Comparison of ENCODE assay signal across 6 mouse cellular contexts in the genomic region with DNA sequence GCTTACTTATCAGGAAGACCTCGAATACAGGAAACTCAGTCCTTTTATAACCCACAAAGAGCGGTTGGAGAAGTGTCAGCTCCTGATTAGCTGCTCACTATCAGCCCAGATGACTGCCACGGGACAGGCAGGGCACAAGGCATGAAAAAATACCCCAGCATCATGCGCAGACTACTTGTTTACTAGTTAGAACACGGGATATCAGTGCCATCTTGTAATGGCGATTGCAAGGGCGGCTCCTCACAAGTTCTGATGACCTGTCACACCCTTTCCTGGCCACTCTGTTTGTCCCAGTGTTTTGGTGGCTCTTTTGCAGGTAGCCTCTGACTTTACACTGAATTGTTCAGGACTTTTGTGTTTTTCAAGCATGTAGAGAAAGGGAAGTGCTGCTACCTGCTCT.
DNase-seq lines count a peak whose midpoint lies in the region; ATAC-seq and TF ChIP-seq lines count a peak whose summit lies in the region.
"Not testable (repeated sequence)": the region's sequence is repeated elsewhere in the genome, so short reads cannot be mapped to it uniquely, and the experiment has no call there.

No protein-coding gene starts in this region.

- H3K9me3 ChIP-seq in MEL (replicated peaks; ENCODE audit: insufficient read depth, low read length); liver, embryonic 12.5 days (replicated peaks); liver, embryonic 15.5 days (replicated peaks): not testable (repeated sequence)

- not testable (repeated sequence) for TF ChIP-seq RAD21 in MEL (IDR thresholded peaks at IDR 0.05; ENCODE audit: low read depth, low read length)

- peak; percentile 72 for DNase-seq in MEL (ENCODE audit: low read depth, low spot score)
- peak; percentile 34 for DNase-seq in c-Kit-positive CD71-positive TER-119-negative erythroid progenitor cells, embryonic 14.5 days (ENCODE audit: low read depth)
- DNase-seq in heart, adult 11 months = peak; percentile 89

- peaks cover 8 to 13% of the 10 kb centered on the region in 2 experiments; a peak in 3 of 4 replicates for H3K4me1 ChIP-seq in MEL (ENCODE audit: control insufficient read depth in 1 of 2, insufficient read depth in 2 of 2, low read length in 2 of 2)
- H3K4me1 ChIP-seq in liver, embryonic 12.5 days = peaks cover 26% of the 10 kb centered on the region
- not testable (repeated sequence) for H3K4me1 ChIP-seq in liver, embryonic 15.5 days (replicated peaks)

- peak; percentile 54 to 81; a peak in 3 of 4 replicates for TF ChIP-seq EP300 in MEL (IDR thresholded peaks at IDR 0.05; ENCODE audit: low read depth in 1 of 2, low read length in 2 of 2)

- peak overlapping the region; percentile 29 for H3K4me2 ChIP-seq in liver, embryonic 12.5 days
- peak overlapping the region; percentile 27; the same call in 1 of the 2 replicates for H3K4me2 ChIP-seq in liver, embryonic 15.5 days

- peak overlapping the region in 1 of 2 experiments; percentile 34; a peak in 2 of 4 replicates for H3K4me3 ChIP-seq in MEL (ENCODE audit: control insufficient read depth in 1 of 2, insufficient read depth in 1 of 2, low read depth in 2 of 2, low read length in 2 of 2)
- H3K4me3 ChIP-seq in liver, embryonic 12.5 days; liver, embryonic 15.5 days (replicated peaks): not testable (repeated sequence)

- not testable (repeated sequence) for TF ChIP-seq POLR2A in MEL (IDR thresholded peaks at IDR 0.05; ENCODE audit: control insufficient read depth in 1 of 2, insufficient read depth in 1 of 2, low read depth in 1 of 2, low read length in 2 of 2, poor library complexity in 1 of 2)

- not testable (repeated sequence) for H3K9ac ChIP-seq in MEL (ENCODE audit: control insufficient read depth, low read depth, low read length, poor library complexity, severe bottlenecking); liver, embryonic 12.5 days; liver, embryonic 15.5 days

- not testable (repeated sequence) for H3K36me3 ChIP-seq in MEL (ENCODE audit: control insufficient read depth in 1 of 2, insufficient read depth in 2 of 2, low read length in 2 of 2); liver, embryonic 12.5 days; liver, embryonic 15.5 days (replicated peaks)

- ATAC-seq in liver, embryonic 12.5 days = peak; percentile 78
- peak; percentile 81 for ATAC-seq in liver, embryonic 15.5 days (ENCODE audit: insufficient read depth)
- peak; percentile 35 for ATAC-seq in megakaryocyte progenitor cell, adult 5-6 weeks (replicated peaks; ENCODE audit: poor library complexity)

- 9% methylated on average over 7 of the region's 7 CpGs for WGBS in liver, embryonic 12.5 days (ENCODE audit: insufficient replicate concordance)
- 17% methylated on average over 7 of the region's 7 CpGs for WGBS in liver, embryonic 15.5 days (ENCODE audit: insufficient replicate concordance)

- peak overlapping the region; percentile 60 for H3K27ac ChIP-seq in MEL (ENCODE audit: control insufficient read depth, low read depth, low read length)
- peak overlapping the region; percentile 71; the same call in 1 of the 2 replicates for H3K27ac ChIP-seq in liver, embryonic 12.5 days
- peak overlapping the region; percentile 65 for H3K27ac ChIP-seq in liver, embryonic 15.5 days (replicated peaks)

- H3K27me3 ChIP-seq in MEL (ENCODE audit: control insufficient read depth in 1 of 2, insufficient read depth in 2 of 2, low read length in 2 of 2); liver, embryonic 12.5 days (replicated peaks); liver, embryonic 15.5 days: not testable (repeated sequence)

- not testable (repeated sequence) for H3K79me2 ChIP-seq in MEL (ENCODE audit: control insufficient read depth, insufficient read depth, low read length, poor library complexity)

- TF ChIP-seq CTCF in MEL (IDR thresholded peaks at IDR 0.05 in 2 of 3, conservative IDR thresholded peaks at IDR 0.05 in 1 of 3; ENCODE audit: control insufficient read depth in 1 of 3, insufficient read depth in 1 of 3, low read depth in 2 of 3, low read length in 3 of 3, poor library complexity in 1 of 3, severe bottlenecking in 1 of 3) = not testable (repeated sequence)

TF ChIP-seq in MEL, 35 proteins besides CTCF, POLR2A, EP300 and RAD21:
- TF ChIP-seq MXI1 (IDR thresholded peaks at IDR 0.05; ENCODE audit: low read depth, low read length) (peak; percentile 55), NRF1 (IDR thresholded peaks at IDR 0.05; ENCODE audit: insufficient read depth, low read depth, low read length, poor library complexity, severe bottlenecking) (peak; percentile 44; the same call in 1 of the 2 replicates), GATA1 (IDR thresholded peaks at IDR 0.05; ENCODE audit: low read depth, low read length) (peak; percentile 71), BHLHE40 (IDR thresholded peaks at IDR 0.05; ENCODE audit: borderline replicate concordance, low read depth, low read length) (peak; percentile 54; the same call in 1 of the 2 replicates), ZC3H11A (IDR thresholded peaks at IDR 0.05; ENCODE audit: low read depth, low read length) (0 out of 2 replicates have a peak, but pooled peaks have one; percentile 1), ETS1 (IDR thresholded peaks at IDR 0.05; ENCODE audit: low read depth, low read length) (peak; percentile 81), MYC (IDR thresholded peaks at IDR 0.05; ENCODE audit: low read depth, low read length) (0 out of 2 replicates have a peak, but pooled peaks have one; percentile 29), HCFC1 (IDR thresholded peaks at IDR 0.05; ENCODE audit: low read depth, low read length) (peak; percentile 28; the same call in 1 of the 2 replicates), ZNF384 (IDR thresholded peaks at IDR 0.05; ENCODE audit: low read depth, low read length) (peak; percentile 48; the same call in 1 of the 2 replicates), TAL1 (IDR thresholded peaks at IDR 0.05; ENCODE audit: low read length) (peak; percentile 10; the same call in 1 of the 2 replicates), TCF12 (IDR thresholded peaks at IDR 0.05; ENCODE audit: low read depth, low read length) (peak; percentile 70)

Comparison
In these comparisons a context has a peak if more than half of its experiments do, and no peak if none do; other contexts are left out.
1. DNase-seq: peak in every context shown above with its lines; median percentile 89 in heart, adult 11 months; 72 in MEL; 34 in c-Kit-positive CD71-positive TER-119-negative erythroid progenitor cells, embryonic 14.5 days.